Mouse (Mus musculus) cortical plate, adult 2 months (tissue): Measurements from ENCODE around the gene Tmem160.

ENCODE experiments used
- CTCF ChIP-seq: fragments of 200-500 bp; IDR thresholded peaks from 2 replicates; pipeline ENCODE4 v1.5.1; 2011; ENCODE audit warnings: mild to moderate bottlenecking, control low read depth, low read length; ENCODE audit not compliant: insufficient read depth; ENCODE audit errors: extremely low read depth
- POLR2A ChIP-seq: fragments of 200-500 bp; IDR thresholded peaks from 2 replicates; pipeline ENCODE4 v1.6.1; 2011; ENCODE audit warnings: mild to moderate bottlenecking, low read length, control low read depth; ENCODE audit not compliant: insufficient read depth; ENCODE audit errors: extremely low read depth

DNA sequence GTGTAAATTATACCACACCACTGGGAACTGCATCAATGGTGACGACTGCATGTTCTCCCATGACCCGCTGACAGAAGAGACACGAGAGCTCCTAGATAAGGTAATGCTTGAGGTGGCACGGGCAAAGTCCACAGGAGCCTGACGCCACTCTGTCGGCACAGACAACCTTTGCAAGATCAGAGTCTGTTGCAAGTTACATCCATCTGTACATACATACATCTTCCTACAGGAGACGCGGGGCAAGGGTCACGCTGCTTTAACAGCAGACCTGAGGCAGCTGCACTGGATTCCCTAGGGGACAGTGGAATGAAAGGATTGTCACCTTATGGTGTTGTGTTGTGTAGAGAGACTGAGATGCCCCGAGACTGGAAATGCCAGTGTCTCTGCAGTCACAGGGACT lies 26.9 kb upstream of the Tmem160 start:
- TF ChIP-seq CTCF (no peak), POLR2A (no peak)
